Comparison of ENCODE assay signal across 8 mouse cellular contexts in the genomic region with DNA sequence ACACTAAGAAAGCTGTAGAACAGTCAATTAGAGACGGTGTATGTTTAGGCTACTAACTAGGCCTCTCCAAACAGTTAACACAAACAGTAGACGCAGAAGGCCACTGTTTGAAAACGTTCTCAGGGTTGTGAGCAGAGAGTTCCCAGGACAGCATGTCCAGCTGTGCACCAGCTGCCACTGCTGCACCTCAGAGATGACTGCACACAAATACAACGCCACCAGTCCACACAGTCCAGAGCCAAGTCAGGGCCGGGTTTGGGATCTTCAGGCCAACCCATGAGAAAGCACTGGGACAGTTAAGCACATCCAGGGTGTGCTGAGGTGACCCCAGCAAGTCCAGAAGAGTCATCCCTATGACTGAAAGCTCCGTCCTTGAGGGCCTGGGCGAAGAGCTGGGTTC.
DNase-seq lines count a peak whose midpoint lies in the region; ATAC-seq and TF ChIP-seq lines count a peak whose summit lies in the region.

No protein-coding gene starts in this region.

- H3K4me3 ChIP-seq in lung, embryonic 14.5 days (ENCODE audit: low read depth, low read length): no peak overlapping the region
- no peak overlapping the region for H3K4me3 ChIP-seq in lung, adult 2 months (replicated peaks; ENCODE audit: extremely low read depth, low read depth, low read length)
- H3K4me3 ChIP-seq in heart, embryonic 12.5 days: no peak overlapping the region
- no peak overlapping the region for H3K4me3 ChIP-seq in limb, embryonic 10.5 days
- H3K4me3 ChIP-seq in stomach, embryonic 16.5 days (replicated peaks; ENCODE audit: low read length): no peak overlapping the region

- 30% methylated on average over 7 of the region's 7 CpGs for WGBS in lung, embryonic 14.5 days
- WGBS in lung, adult 2 months: 41% methylated on average over 7 of the region's 7 CpGs
- 62% methylated on average over 7 of the region's 7 CpGs for WGBS in heart, embryonic 12.5 days
- WGBS in limb, embryonic 10.5 days: 77% methylated on average over 7 of the region's 7 CpGs
- WGBS in stomach, embryonic 16.5 days: 35% methylated on average over 7 of the region's 7 CpGs

- no peak overlapping the region for H3K9ac ChIP-seq in lung, embryonic 14.5 days
- no peak overlapping the region for H3K9ac ChIP-seq in heart, embryonic 12.5 days
- peak overlapping the region; percentile 46 for H3K9ac ChIP-seq in stomach, embryonic 16.5 days (ENCODE audit: low read length)

- TF ChIP-seq CTCF in lung, embryonic 14.5 days (IDR thresholded peaks at IDR 0.05; ENCODE audit: low read depth): no peak
- no peak for TF ChIP-seq CTCF in lung, adult 2 months (IDR thresholded peaks at IDR 0.05; ENCODE audit: insufficient read depth, low read length)

- DNase-seq in lung, embryonic 14.5 days: peak; percentile 70
- DNase-seq in lung, adult 2 months: no peak
- no peak for DNase-seq in limb, embryonic 10.5 days (ENCODE audit: low spot score)
- no peak for DNase-seq in layer of hippocampus, postnatal 14 days (ENCODE audit: low spot score in 2 of 2)
- DNase-seq in spleen, adult 18-20 months: no peak

- peaks cover 50% of the 10 kb centered on the region for H3K4me1 ChIP-seq in lung, embryonic 14.5 days (ENCODE audit: insufficient read depth)
- H3K4me1 ChIP-seq in lung, adult 2 months (ENCODE audit: control insufficient read depth, insufficient read depth, low read length): peaks cover 16% of the 10 kb centered on the region
- H3K4me1 ChIP-seq in heart, embryonic 12.5 days (replicated peaks): peaks cover 71% of the 10 kb centered on the region
- peaks cover 7% of the 10 kb centered on the region; the same call in 1 of the 2 replicates for H3K4me1 ChIP-seq in limb, embryonic 10.5 days
- H3K4me1 ChIP-seq in stomach, embryonic 16.5 days (ENCODE audit: control insufficient read depth, insufficient read depth, low read length): peaks cover 53% of the 10 kb centered on the region

- H3K27me3 ChIP-seq in lung, embryonic 14.5 days (ENCODE audit: insufficient read depth, low read length): no peaks in the 10 kb centered on the region
- H3K27me3 ChIP-seq in heart, embryonic 12.5 days (replicated peaks): no peaks in the 10 kb centered on the region
- no peaks in the 10 kb centered on the region for H3K27me3 ChIP-seq in limb, embryonic 10.5 days (ENCODE audit: low read depth, poor library complexity, severe bottlenecking)
- H3K27me3 ChIP-seq in stomach, embryonic 16.5 days (ENCODE audit: control insufficient read depth, insufficient read depth, low read length): no peaks in the 10 kb centered on the region

- H3K9me3 ChIP-seq in lung, embryonic 14.5 days (ENCODE audit: low read depth, low read length): no peaks in the 10 kb centered on the region
- H3K9me3 ChIP-seq in heart, embryonic 12.5 days (replicated peaks): no peaks in the 10 kb centered on the region
- H3K9me3 ChIP-seq in limb, embryonic 10.5 days (replicated peaks): no peaks in the 10 kb centered on the region
- H3K9me3 ChIP-seq in stomach, embryonic 16.5 days (replicated peaks; ENCODE audit: control insufficient read depth, low read length): no peaks in the 10 kb centered on the region

- no peak for TF ChIP-seq POLR2A in lung, adult 2 months (IDR thresholded peaks at IDR 0.05; ENCODE audit: borderline replicate concordance, extremely low read depth, low read depth, low read length)

- peak; percentile 84 for ATAC-seq in lung, embryonic 14.5 days (ENCODE audit: insufficient read depth)
- no peak for ATAC-seq in heart, embryonic 12.5 days (ENCODE audit: insufficient number of reproducible peaks, low FRiP score)
- peak; percentile 77 for ATAC-seq in stomach, embryonic 16.5 days (ENCODE audit: insufficient read depth, low FRiP score)
- ATAC-seq in monocyte, adult 5-6 weeks (replicated peaks; ENCODE audit: insufficient number of reproducible peaks, low FRiP score, low TSS enrichment, poor library complexity, severe bottlenecking): no peak

- H3K4me2 ChIP-seq in lung, embryonic 14.5 days: peak overlapping the region; percentile 38
- H3K4me2 ChIP-seq in heart, embryonic 12.5 days: no peak overlapping the region
- H3K4me2 ChIP-seq in stomach, embryonic 16.5 days (ENCODE audit: low read depth, low read length): no peak overlapping the region

- peak overlapping the region; percentile 94 for H3K27ac ChIP-seq in lung, embryonic 14.5 days (ENCODE audit: low read depth)
- H3K27ac ChIP-seq in heart, embryonic 12.5 days (ENCODE audit: poor library complexity, severe bottlenecking): peak overlapping the region; percentile 50
- 0 out of 2 replicates have a peak overlapping the region, but pooled peaks have one; percentile 21 for H3K27ac ChIP-seq in limb, embryonic 10.5 days
- H3K27ac ChIP-seq in stomach, embryonic 16.5 days (ENCODE audit: low read length): peak overlapping the region; percentile 88

- peaks cover 15% of the 10 kb centered on the region; the same call in 1 of the 2 replicates for H3K36me3 ChIP-seq in lung, embryonic 14.5 days (ENCODE audit: insufficient read depth)
- peaks cover 15% of the 10 kb centered on the region for H3K36me3 ChIP-seq in heart, embryonic 12.5 days
- H3K36me3 ChIP-seq in limb, embryonic 10.5 days: peaks cover 8% of the 10 kb centered on the region
- peaks cover 2% of the 10 kb centered on the region; the same call in 1 of the 2 replicates for H3K36me3 ChIP-seq in stomach, embryonic 16.5 days (ENCODE audit: control insufficient read depth, insufficient read depth, low read length)

Comparison
In these comparisons a context has a peak if more than half of its experiments do, and no peak if none do; other contexts are left out.
1. ATAC-seq: peak in lung, embryonic 14.5 days (single experiment) and stomach, embryonic 16.5 days (single experiment); none in heart, embryonic 12.5 days (single experiment) and monocyte, adult 5-6 weeks (single experiment).
2. H3K27ac ChIP-seq: peak in every context shown above with its lines; median percentile 94 in lung, embryonic 14.5 days; 88 in stomach, embryonic 16.5 days; 50 in heart, embryonic 12.5 days; 21 in limb, embryonic 10.5 days.